Mouse (Mus musculus): ENCODE results near the gene Gm9376. TPM values are rescaled to one million over a fixed set of nuclear protein-coding genes. Genes with fewer than 3 reads are reported as not detected.

Gm9376 gene
- not detected for total RNA-seq (2021)

- no peak for DNase-seq (ENCODE audit: low spot score in 2 of 2)
- intact Hi-C loops (cut with DNase I) = no loop called here
These were observed at the start of gene Gm9376 for GRCm38 (mm10) chr14:118266660-118267059. Gm9376 (plus strand) TSS chr14:118266960.

GRCm38 (mm10) chr14:118220885-118221284 is 45.9 kb upstream of the Gm9376 start:
- no peak for DNase-seq (ENCODE audit: low spot score in 2 of 2)
- intact Hi-C loops (cut with DNase I) = no loop called here

GRCm38 (mm10) chr14:118225061-118225743 is 41.6 kb upstream of the Gm9376 start:
- DNase-seq (ENCODE audit: low spot score in 2 of 2) = no peak
- intact Hi-C loops (cut with DNase I) = no loop called here

GRCm38 (mm10) chr14:118225911-118226310 is 40.8 kb upstream of the Gm9376 start:
- intact Hi-C loops (cut with DNase I) = no loop called here
- DNase-seq (ENCODE audit: low spot score in 2 of 2) = no peak

GRCm38 (mm10) chr14:118226471-118227155 is 40.1 kb upstream of the Gm9376 start:
- intact Hi-C loops (cut with DNase I) = no loop called here

GRCm38 (mm10) chr14:118232381-118232970 is 34.3 kb upstream of the Gm9376 start:
- peak; percentile 11 to 22 for DNase-seq (ENCODE audit: low spot score in 2 of 2)

More at GRCm38 (mm10) chr14:118226471-118227155, 40.1 kb upstream of the Gm9376 start:
- DNase-seq (ENCODE audit: low spot score in 2 of 2) = no peak

GRCm38 (mm10) chr14:118233786-118234540 is 32.8 kb upstream of the Gm9376 start:
- intact Hi-C loops (cut with DNase I) = loop anchor here (2.0 kb wide), 1 partner anchor 39 kb away; no protein-coding TSS in a partner anchor
- DNase-seq (ENCODE audit: low spot score in 2 of 2) = peak; percentile 6 to 14

More at GRCm38 (mm10) chr14:118232381-118232970, 34.3 kb upstream of the Gm9376 start:
- intact Hi-C loops (cut with DNase I) = no loop called here

GRCm38 (mm10) chr14:118234541-118235210 is 32.1 kb upstream of the Gm9376 start:
- intact Hi-C loops (cut with DNase I) = loop anchor here (2.0 kb wide), 1 partner anchor 40 kb away; no protein-coding TSS in a partner anchor
- DNase-seq (ENCODE audit: low spot score in 2 of 2) = no peak

- intact Hi-C loops (cut with DNase I) = loop anchor here (2.0 kb wide), 1 partner anchor 41 kb away; no protein-coding TSS in a partner anchor
- DNase-seq (ENCODE audit: low spot score in 2 of 2) = peak; percentile 3 to 34
These were observed 31.3 kb upstream of the Gm9376 start for GRCm38 (mm10) chr14:118235361-118235972.

- intact Hi-C loops (cut with DNase I) = loop anchor here (2.0 kb wide), 2 partner anchors 41 to 201 kb away; no protein-coding TSS in a partner anchor
- peak in 1 of 2 experiments; percentile 32 for DNase-seq (ENCODE audit: low spot score in 2 of 2)
These were observed 30.5 kb upstream of the Gm9376 start for GRCm38 (mm10) chr14:118235973-118236885.

- peak; percentile 49 to 59 for DNase-seq (ENCODE audit: low spot score in 2 of 2)
- intact Hi-C loops (cut with DNase I) = loop anchor here (2.0 kb wide), 1 partner anchor 200 kb away; no protein-coding TSS in a partner anchor
These were observed 29.9 kb upstream of the Gm9376 start, which contains the start of gene Sox21 for GRCm38 (mm10) chr14:118236886-118237289. Sox21 (minus strand) TSS chr14:118237030.

- intact Hi-C loops (cut with DNase I) = loop anchor here (2.0 kb wide), 1 partner anchor 199 kb away; no protein-coding TSS in a partner anchor
- DNase-seq (ENCODE audit: low spot score in 2 of 2) = no peak
These were observed 29.0 kb upstream of the Gm9376 start for GRCm38 (mm10) chr14:118237786-118238185.

GRCm38 (mm10) chr14:118239351-118239750 is 27.4 kb upstream of the Gm9376 start:
- intact Hi-C loops (cut with DNase I) = no loop called here
- DNase-seq (ENCODE audit: low spot score in 2 of 2) = no peak

GRCm38 (mm10) chr14:118241416-118241815 is 25.3 kb upstream of the Gm9376 start:
- intact Hi-C loops (cut with DNase I) = no loop called here
- no peak for DNase-seq (ENCODE audit: low spot score in 2 of 2)

- no peak for DNase-seq (ENCODE audit: low spot score in 2 of 2)
- intact Hi-C loops (cut with DNase I) = no loop called here
These were observed 13.4 kb upstream of the Gm9376 start for GRCm38 (mm10) chr14:118253381-118253780.

- DNase-seq (ENCODE audit: low spot score in 2 of 2) = no peak
- intact Hi-C loops (cut with DNase I) = no loop called here
These were observed 2.1 kb downstream of the Gm9376 start for GRCm38 (mm10) chr14:118268849-118269248.
